Comparison of ENCODE assay signal across 8 mouse cellular contexts in the genomic region with DNA sequence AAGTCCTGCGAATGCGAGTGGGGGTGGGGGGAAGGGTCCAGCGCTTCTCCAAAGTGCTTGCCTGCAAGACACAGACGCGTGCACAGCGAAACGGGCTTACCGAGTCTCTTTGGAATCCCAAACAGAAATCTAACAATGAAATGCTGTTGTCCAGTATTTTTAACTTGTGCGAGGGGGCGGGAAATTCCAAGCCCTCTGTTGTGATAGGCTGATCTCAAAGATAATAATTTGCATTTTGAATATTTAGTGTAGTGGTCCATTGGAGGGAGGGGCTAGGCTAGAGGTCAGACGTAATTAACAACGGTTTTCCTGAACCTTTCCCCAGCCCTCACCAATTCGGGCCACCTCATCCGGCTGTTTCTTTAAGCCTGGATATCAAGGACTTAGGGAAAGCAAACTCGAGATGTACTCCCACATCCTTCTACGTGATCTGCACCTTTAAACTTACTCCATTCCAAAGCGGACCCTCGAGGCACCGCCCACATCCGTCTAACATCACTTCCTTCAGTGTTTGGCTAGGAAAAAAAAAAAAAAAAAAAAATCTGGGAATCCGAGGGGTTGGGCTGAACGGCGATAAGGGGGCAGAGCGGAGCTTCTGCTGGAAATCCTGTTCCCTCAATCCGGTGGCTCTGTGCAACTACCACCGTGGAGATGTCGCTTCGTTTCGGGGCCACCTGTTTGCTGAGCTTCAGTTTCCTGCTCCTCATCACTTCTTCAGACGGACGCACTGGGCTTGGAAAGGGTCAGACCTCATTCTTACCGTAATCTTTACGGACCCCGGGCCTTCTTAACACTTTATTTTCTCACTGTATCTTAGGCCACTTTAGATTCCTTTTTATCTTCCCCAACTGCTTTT. TPM values are rescaled to one million over a fixed set of nuclear protein-coding genes. Genes with fewer than 3 reads are reported as not detected.
DNase-seq lines count a peak whose midpoint lies in the region; ATAC-seq and TF ChIP-seq lines count a peak whose summit lies in the region.

TSS of gene Txndc12 (plus strand) at position 487 of the 856 bp plus-strand sequence.

- no peaks in the 10 kb centered on the region for H3K9me3 ChIP-seq in embryonic facial prominence, embryonic 15.5 days (replicated peaks)
- H3K9me3 ChIP-seq in limb, embryonic 14.5 days (ENCODE audit: control insufficient read depth, low read length) = no peaks in the 10 kb centered on the region
- no peaks in the 10 kb centered on the region for H3K9me3 ChIP-seq in midbrain, postnatal 0 days (ENCODE audit: low read length)

- no peak for TF ChIP-seq POLR2A in bone marrow, adult 2 months (IDR thresholded peaks at IDR 0.05; ENCODE audit: borderline replicate concordance, control insufficient read depth, low read depth, low read length)
- peak; percentile 73; the same call in 1 of the 2 replicates for TF ChIP-seq POLR2A in limb, embryonic 14.5 days (IDR thresholded peaks at IDR 0.05; ENCODE audit: borderline replicate concordance, extremely low read depth, insufficient read depth, insufficient read length)

- DNase-seq in A20 (ENCODE audit: low read depth, low spot score) = peak; percentile 95
- DNase-seq in heart, adult 8-10 months (ENCODE audit: low spot score) = peak; percentile 91
- DNase-seq in kidney, adult 9 months = peak; percentile 94
- peak; percentile 91 for DNase-seq in limb, embryonic 14.5 days (ENCODE audit: low spot score)
- peak; percentile 96 for DNase-seq in midbrain, postnatal 0 days (ENCODE audit: low spot score)
- peak; percentile 41 for DNase-seq in spleen, postnatal 14 days (ENCODE audit: low spot score in 2 of 2)

- H3K4me2 ChIP-seq in embryonic facial prominence, embryonic 15.5 days (replicated peaks) = peak within 1 kb of the TSS; percentile 74
- peak within 1 kb of the TSS; percentile 81 for H3K4me2 ChIP-seq in limb, embryonic 14.5 days (replicated peaks; ENCODE audit: low read depth, low read length, severe bottlenecking)
- H3K4me2 ChIP-seq in midbrain, postnatal 0 days (ENCODE audit: low read depth, low read length, poor library complexity, severe bottlenecking) = peak within 1 kb of the TSS; percentile 81

- peak within 1 kb of the TSS; percentile 83 for H3K4me3 ChIP-seq in bone marrow, adult 2 months (replicated peaks; ENCODE audit: control insufficient read depth, low read depth, low read length)
- peak within 1 kb of the TSS; percentile 91 for H3K4me3 ChIP-seq in embryonic facial prominence, embryonic 15.5 days (replicated peaks)
- peak within 1 kb of the TSS; percentile 97 for H3K4me3 ChIP-seq in limb, embryonic 14.5 days (replicated peaks; ENCODE audit: low read length)
- peak within 1 kb of the TSS; percentile 95 for H3K4me3 ChIP-seq in midbrain, postnatal 0 days (ENCODE audit: low read depth, low read length)

- ATAC-seq in embryonic facial prominence, embryonic 15.5 days (ENCODE audit: insufficient number of reproducible peaks, low FRiP score, low TSS enrichment, low read depth) = peak; percentile 85
- ATAC-seq in limb, embryonic 14.5 days (ENCODE audit: low FRiP score, low read depth) = peak; percentile 83
- peak; percentile 81 for ATAC-seq in midbrain, postnatal 0 days (ENCODE audit: low FRiP score)

- H3K9ac ChIP-seq in embryonic facial prominence, embryonic 15.5 days = peak within 1 kb of the TSS; percentile 93
- peak within 1 kb of the TSS; percentile 99 for H3K9ac ChIP-seq in limb, embryonic 14.5 days (ENCODE audit: low read depth, low read length, severe bottlenecking)
- H3K9ac ChIP-seq in midbrain, postnatal 0 days (replicated peaks; ENCODE audit: low read length, poor library complexity, severe bottlenecking) = peak within 1 kb of the TSS; percentile 99

- H3K36me3 ChIP-seq in embryonic facial prominence, embryonic 15.5 days = peaks cover 6% of the 10 kb centered on the region; the same call in 1 of the 2 replicates
- peaks cover 10% of the 10 kb centered on the region; the same call in 1 of the 2 replicates for H3K36me3 ChIP-seq in limb, embryonic 14.5 days (ENCODE audit: control insufficient read depth, insufficient read depth, low read length)
- no peaks in the 10 kb centered on the region; the same call in 1 of the 2 replicates for H3K36me3 ChIP-seq in midbrain, postnatal 0 days (ENCODE audit: insufficient read depth, low read length)

- H3K4me1 ChIP-seq in bone marrow, adult 2 months (ENCODE audit: control insufficient read depth, insufficient read depth, low read length) = no peaks in the 10 kb centered on the region
- peaks cover 33% of the 10 kb centered on the region for H3K4me1 ChIP-seq in embryonic facial prominence, embryonic 15.5 days
- H3K4me1 ChIP-seq in limb, embryonic 14.5 days (ENCODE audit: control insufficient read depth, insufficient read depth, low read length) = peaks cover 12% of the 10 kb centered on the region
- no peaks in the 10 kb centered on the region; the same call in 1 of the 2 replicates for H3K4me1 ChIP-seq in midbrain, postnatal 0 days (ENCODE audit: insufficient read depth, low read length)

- peak within 1 kb of the TSS; percentile 87 for H3K27ac ChIP-seq in bone marrow, adult 2 months (ENCODE audit: control insufficient read depth, insufficient read depth, low read depth, low read length, poor library complexity)
- H3K27ac ChIP-seq in embryonic facial prominence, embryonic 15.5 days (replicated peaks) = peak within 1 kb of the TSS; percentile 100
- peak within 1 kb of the TSS; percentile 97 for H3K27ac ChIP-seq in limb, embryonic 14.5 days (replicated peaks; ENCODE audit: low read depth, low read length)
- peak within 1 kb of the TSS; percentile 99 for H3K27ac ChIP-seq in midbrain, postnatal 0 days (ENCODE audit: low read depth, low read length)

- no peaks in the 10 kb centered on the region for H3K27me3 ChIP-seq in embryonic facial prominence, embryonic 15.5 days
- H3K27me3 ChIP-seq in limb, embryonic 14.5 days (ENCODE audit: control insufficient read depth, insufficient read depth, low read length) = no peaks in the 10 kb centered on the region
- no peaks in the 10 kb centered on the region for H3K27me3 ChIP-seq in midbrain, postnatal 0 days (ENCODE audit: insufficient read depth, low read length)

- TF ChIP-seq CTCF in bone marrow, adult 2 months (IDR thresholded peaks at IDR 0.05; ENCODE audit: control insufficient read depth, insufficient read depth, low read length) = no peak
- peak; percentile 30; the same call in 1 of the 2 replicates for TF ChIP-seq CTCF in midbrain, postnatal 0 days (IDR thresholded peaks at IDR 0.05)

- under 1% methylated on average over 34 of the region's 34 CpGs for whole genome bisulfite sequencing in bone marrow, adult 2 months
- under 1% methylated on average over 34 of the region's 34 CpGs for WGBS in embryonic facial prominence, embryonic 15.5 days
- WGBS in limb, embryonic 14.5 days = under 1% methylated on average over 34 of the region's 34 CpGs
- WGBS in midbrain, postnatal 0 days = under 1% methylated on average over 34 of the region's 34 CpGs

RNA-seq across cellular contexts. Expression of gene Txndc12, which starts in this region (rescaled TPM):
- 12.5 and 16.3 TPM in 2 replicates for polyA plus RNA-seq in bone marrow, adult 2 months (2011; ENCODE audit: insufficient read depth, insufficient read length, low replicate concordance, missing spikeins)
- 92.3 and 101 TPM in 2 replicates for polyA plus RNA-seq in embryonic facial prominence, embryonic 15.5 days (2015; fragmentation: Nextera tagmentation; extraction: Ambion mirVana)
- total RNA-seq in heart, adult 8-10 months (2022) = 10 to 100 TPM; 26.2 to 31.4 (median 27.8) TPM
- polyA plus RNA-seq in limb, embryonic 14.5 days (2012; rRNA removed) = 65.2 and 76.3 TPM in 2 replicates
- polyA plus RNA-seq in limb, embryonic 14.5 days (2014; fragmentation: Nextera tagmentation; extraction: Ambion mirVana) = 105 and 116 TPM in 2 replicates
- total RNA-seq in midbrain, postnatal 0 days (2014; rRNA removed) = 36.1 and 48.5 TPM in 2 replicates
- polyA plus RNA-seq in midbrain, postnatal 0 days (2015; fragmentation: Nextera tagmentation; extraction: Ambion mirVana) = 59.7 and 61.0 TPM in 2 replicates

Comparison
In these comparisons a context has a peak if more than half of its experiments do, and no peak if none do; other contexts are left out.
1. Peak in every context shown above with its lines: DNase-seq, ATAC-seq, H3K4me3 ChIP-seq and H3K27ac ChIP-seq.
2. DNase-seq: peak in every context shown above with its lines; median percentile 96 in midbrain, postnatal 0 days; 95 in A20; 94 in kidney, adult 9 months; 91 in heart, adult 8-10 months; 91 in limb, embryonic 14.5 days; 41 in spleen, postnatal 14 days.